Comparison of ENCODE assay signal across 8 mouse cellular contexts in the genomic region with DNA sequence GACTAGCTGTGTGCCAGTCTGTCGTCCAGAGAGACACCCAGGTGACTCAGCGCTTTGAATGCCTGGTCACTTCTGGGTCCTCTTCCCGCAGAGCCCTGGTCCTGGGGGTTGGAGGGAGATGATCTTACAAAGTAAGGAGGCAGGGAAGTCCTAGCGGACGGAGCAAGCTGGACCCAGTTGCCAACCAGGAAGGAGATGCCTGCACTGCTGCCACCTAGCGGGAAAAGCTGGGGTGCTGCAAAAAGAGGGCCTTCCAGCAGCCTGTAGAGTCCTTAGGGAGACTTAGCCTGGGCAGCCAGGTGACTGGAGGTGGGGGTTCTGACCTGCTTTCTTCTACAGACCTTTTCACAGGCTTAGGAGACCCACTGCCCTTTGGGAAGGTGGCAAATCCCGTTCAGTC. TPM values are rescaled to one million over a fixed set of nuclear protein-coding genes. Genes with fewer than 3 reads are reported as not detected.
DNase-seq lines count a peak whose midpoint lies in the region; ATAC-seq lines count a peak whose summit lies in the region.

No protein-coding gene starts in this region.

- no peak overlapping the region for H3K9ac ChIP-seq in forebrain, embryonic 14.5 days (ENCODE audit: low read length)
- H3K9ac ChIP-seq in hindbrain, embryonic 13.5 days, result 0 out of 2 replicates have a peak overlapping the region, but pooled peaks have one; percentile 95

- H3K4me2 ChIP-seq in forebrain, embryonic 14.5 days (ENCODE audit: low read length), result peak overlapping the region; percentile 6; the same call in 1 of the 2 replicates
- H3K4me2 ChIP-seq in hindbrain, embryonic 13.5 days, result peak overlapping the region; percentile 90

- DNase-seq in R1 (ENCODE audit: low read depth, low spot score), result peak; percentile 75
- DNase-seq in cerebellum, adult 11-12 months, result peak; percentile 57
- DNase-seq in forebrain, embryonic 14.5 days (ENCODE audit: low spot score), result peak; percentile 82
- DNase-seq in layer of hippocampus, adult 9-11 months, result peak; percentile 47
- DNase-seq in lung, postnatal 10 days, result peak; percentile 73
- DNase-seq in retina, postnatal 7 days (ENCODE audit: low read depth, low spot score), result peak; percentile 78

- no peaks in the 10 kb centered on the region for H3K36me3 ChIP-seq in forebrain, embryonic 14.5 days (ENCODE audit: control insufficient read depth, insufficient read depth, low read length)
- H3K36me3 ChIP-seq in hindbrain, embryonic 13.5 days, result no peaks in the 10 kb centered on the region

- H3K9me3 ChIP-seq in forebrain, embryonic 14.5 days (replicated peaks; ENCODE audit: control insufficient read depth, low read length), result no peaks in the 10 kb centered on the region
- H3K9me3 ChIP-seq in hindbrain, embryonic 13.5 days, result no peaks in the 10 kb centered on the region

- no peak overlapping the region for H3K4me3 ChIP-seq in forebrain, embryonic 14.5 days (ENCODE audit: low read depth, low read length)
- peak overlapping the region; percentile 85; the same call in 1 of the 2 replicates for H3K4me3 ChIP-seq in hindbrain, embryonic 13.5 days

- ATAC-seq in forebrain, embryonic 14.5 days, result peak; percentile 24; the same call in 1 of the 2 replicates
- ATAC-seq in hindbrain, embryonic 13.5 days (ENCODE audit: low FRiP score), result no peak
- no peak for ATAC-seq in activated CD4-positive, CD25-positive, alpha-beta regulatory T cell, adult 4 months

- WGBS in forebrain, embryonic 14.5 days, result 1% methylated on average over 7 of the region's 7 CpGs
- WGBS in hindbrain, embryonic 13.5 days, result 3% methylated on average over 7 of the region's 7 CpGs

- H3K27ac ChIP-seq in forebrain, embryonic 14.5 days (ENCODE audit: low read depth, low read length), result no peak overlapping the region
- H3K27ac ChIP-seq in hindbrain, embryonic 13.5 days, result peak overlapping the region; percentile 93; the same call in 1 of the 2 replicates

- peaks cover 28% of the 10 kb centered on the region; the same call in 1 of the 2 replicates for H3K27me3 ChIP-seq in forebrain, embryonic 14.5 days (replicated peaks; ENCODE audit: control insufficient read depth, insufficient read depth, low read length)
- H3K27me3 ChIP-seq in hindbrain, embryonic 13.5 days, result peaks cover 14% of the 10 kb centered on the region

- peaks cover 26% of the 10 kb centered on the region for H3K4me1 ChIP-seq in forebrain, embryonic 14.5 days (ENCODE audit: control insufficient read depth, insufficient read depth, low read length)
- peaks cover 69% of the 10 kb centered on the region for H3K4me1 ChIP-seq in hindbrain, embryonic 13.5 days (replicated peaks)

RNA-seq across cellular contexts. Expression of a gene that starts 1.8 kb away (rescaled TPM):
- polyA plus RNA-seq in forebrain, embryonic 14.5 days (2014; fragmentation: Nextera tagmentation; extraction: Ambion mirVana), result 3.8 and 4.4 TPM in 2 replicates
- polyA plus RNA-seq in hindbrain, embryonic 13.5 days (2015; fragmentation: Nextera tagmentation; extraction: Ambion mirVana), result 19.5 TPM in 2 replicates
- not detected for polyA plus RNA-seq in activated CD4-positive, CD25-positive, alpha-beta regulatory T cell, adult 4 months (2017; shearing (Covaris generic))
